Comparison of ENCODE assay signal across 10 mouse cellular contexts in the genomic region with DNA sequence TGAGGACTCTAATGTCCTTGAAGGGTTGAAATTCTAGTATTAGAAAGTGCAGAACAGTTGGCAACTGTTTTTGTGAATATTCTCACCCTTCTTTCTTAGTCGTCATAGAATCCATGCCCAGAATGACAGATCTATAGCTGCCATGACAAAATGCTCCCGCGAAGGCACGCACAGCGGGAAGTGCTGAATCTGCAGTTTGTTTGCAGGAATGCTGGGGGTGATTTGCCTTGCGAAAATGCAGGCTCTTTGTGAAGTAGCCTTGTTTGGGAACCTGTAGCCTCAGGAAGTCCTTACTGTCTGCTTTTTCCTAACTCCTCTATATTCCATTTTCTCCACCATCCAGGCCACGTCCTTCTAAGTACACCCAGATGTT. TPM values are rescaled to one million over a fixed set of nuclear protein-coding genes. Genes with fewer than 3 reads are reported as not detected.
A peak's percentile ranks its signal among the peaks of the same experiment; 100 is the strongest.
DNase-seq lines count a peak whose midpoint lies in the region; ATAC-seq lines count a peak whose summit lies in the region.
"Had no signal": no experiment of that assay in that cellular context is flagged by ENCODE, and none has a peak within 500 bp of the region (broad histone marks: within the 10 kb centered on the region; RNA-seq: fewer than 3 reads in every experiment).

No protein-coding gene starts in this region.

- no peaks in the 10 kb centered on the region for H3K36me3 ChIP-seq in hindbrain, embryonic 13.5 days
- no peaks in the 10 kb centered on the region for H3K36me3 ChIP-seq in midbrain, embryonic 11.5 days (ENCODE audit: control insufficient read depth, insufficient read depth, low read length)

- peak; percentile 57 for DNase-seq in embryo, embryonic 11 days
- no peak for DNase-seq in embryo, embryonic 9.5 days (ENCODE audit: extremely low spot score)
- DNase-seq in R1 (ENCODE audit: low read depth, low spot score): peak; percentile 64
- no peak for DNase-seq in midbrain, embryonic 11.5 days (ENCODE audit: low spot score, missing footprints)
- no peak for DNase-seq in urinary bladder, postnatal 4 days (ENCODE audit: low spot score in 2 of 2)
- DNase-seq in testis, postnatal 14 days (ENCODE audit: low spot score): no peak
- no peak for DNase-seq in retina, postnatal 1 day
- DNase-seq: cerebellum, adult 9-10 months had no signal

- WGBS in hindbrain, embryonic 13.5 days: 8% methylated on average over 7 of the region's 7 CpGs
- WGBS in midbrain, embryonic 11.5 days: 7% methylated on average over 7 of the region's 7 CpGs

- peak overlapping the region; percentile 94 for H3K4me2 ChIP-seq in hindbrain, embryonic 13.5 days
- H3K4me2 ChIP-seq in midbrain, embryonic 11.5 days: peak overlapping the region; percentile 95

- H3K9ac ChIP-seq in hindbrain, embryonic 13.5 days: no peak overlapping the region
- no peak overlapping the region for H3K9ac ChIP-seq in midbrain, embryonic 11.5 days (ENCODE audit: low read length)

- no peak for ATAC-seq in hindbrain, embryonic 13.5 days (ENCODE audit: low FRiP score)
- ATAC-seq in midbrain, embryonic 11.5 days (ENCODE audit: low FRiP score): no peak

- peaks cover 35% of the 10 kb centered on the region for H3K4me1 ChIP-seq in hindbrain, embryonic 13.5 days (replicated peaks)
- peaks cover 15% of the 10 kb centered on the region for H3K4me1 ChIP-seq in midbrain, embryonic 11.5 days (ENCODE audit: control insufficient read depth, insufficient read depth, low read length)

- peaks cover 65% of the 10 kb centered on the region for H3K27me3 ChIP-seq in hindbrain, embryonic 13.5 days
- H3K27me3 ChIP-seq in midbrain, embryonic 11.5 days (ENCODE audit: control insufficient read depth, insufficient read depth, low read length): peaks cover 44% of the 10 kb centered on the region

- no peak overlapping the region; the same call in 1 of the 2 replicates for H3K4me3 ChIP-seq in hindbrain, embryonic 13.5 days
- H3K4me3 ChIP-seq in midbrain, embryonic 11.5 days (ENCODE audit: low read depth, low read length): no peak overlapping the region
- H3K4me3 ChIP-seq: left cerebral cortex, adult 2 months had no signal

- H3K9me3 ChIP-seq in hindbrain, embryonic 13.5 days: no peaks in the 10 kb centered on the region
- H3K9me3 ChIP-seq in midbrain, embryonic 11.5 days (ENCODE audit: control insufficient read depth, low read length): no peaks in the 10 kb centered on the region

- H3K27ac ChIP-seq in hindbrain, embryonic 13.5 days: peak overlapping the region; percentile 48; the same call in 1 of the 2 replicates
- no peak overlapping the region for H3K27ac ChIP-seq in midbrain, embryonic 11.5 days (ENCODE audit: low read depth, low read length)
- H3K27ac ChIP-seq: left cerebral cortex, adult 2 months had no signal

RNA-seq across cellular contexts. Expression of a gene that starts 1.0 kb away (rescaled TPM):
- polyA plus RNA-seq in hindbrain, embryonic 13.5 days (2015; fragmentation: Nextera tagmentation; extraction: Ambion mirVana): 7.0 and 7.2 TPM in 2 replicates
- 9.3 and 10.2 TPM in 2 replicates for polyA plus RNA-seq in midbrain, embryonic 11.5 days (2014; fragmentation: Nextera tagmentation; extraction: Ambion mirVana)

Comparison
In these comparisons a context has a peak if more than half of its experiments do, and no peak if none do; other contexts are left out.
1. DNase-seq: peak in embryo, embryonic 11 days (single experiment) and R1 (single experiment); none in embryo, embryonic 9.5 days (single experiment), midbrain, embryonic 11.5 days (single experiment), urinary bladder, postnatal 4 days (0 of 2), testis, postnatal 14 days (single experiment) and retina, postnatal 1 day (single experiment).